Mouse (Mus musculus): ENCODE measurements around the gene Col25a1. TPM values are rescaled to one million over a fixed set of nuclear protein-coding genes. Genes with fewer than 3 reads are reported as not detected.

Col25a1 gene
- polyA plus RNA-seq, 1 experiment from 2014 or later: 17.5 TPM

DNA sequence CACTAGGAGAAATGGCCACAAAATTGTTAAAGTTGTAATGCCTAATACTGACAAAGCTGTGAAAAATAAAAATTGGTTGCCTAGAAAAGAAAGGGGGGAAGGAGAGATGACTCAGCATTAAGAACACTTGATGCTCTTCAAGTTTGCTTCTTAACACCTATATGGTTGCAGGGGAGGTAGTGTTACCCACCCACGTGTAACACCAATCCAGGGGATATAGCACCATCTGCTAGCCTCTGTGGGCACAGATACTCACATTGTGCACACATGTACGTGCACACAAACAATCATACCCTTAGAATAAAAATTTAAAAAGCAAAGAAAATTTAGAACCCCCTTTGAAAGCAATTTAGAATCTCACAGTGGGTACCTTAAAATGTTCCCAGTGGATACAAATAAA, 377.0 kb downstream of the Col25a1 start:
- Histone ChIP-seq H3K4me2 (no peak overlapping the region), H3K4me3 (no peak overlapping the region), H3K4me1 (no peaks in the 10 kb centered on the region), H3K9ac (no peak overlapping the region), H3K27ac (no peak overlapping the region), H3K27me3 (no peaks in the 10 kb centered on the region), H3K36me3 (no peaks in the 10 kb centered on the region), H3K9me3 (no peaks in the 10 kb centered on the region)
- WGBS: 81% methylated on average over 2 of the region's 2 CpGs
- ATAC-seq (ENCODE audit: borderline replicate concordance, extremely low read depth, low FRiP score, low TSS enrichment): no peak

DNA sequence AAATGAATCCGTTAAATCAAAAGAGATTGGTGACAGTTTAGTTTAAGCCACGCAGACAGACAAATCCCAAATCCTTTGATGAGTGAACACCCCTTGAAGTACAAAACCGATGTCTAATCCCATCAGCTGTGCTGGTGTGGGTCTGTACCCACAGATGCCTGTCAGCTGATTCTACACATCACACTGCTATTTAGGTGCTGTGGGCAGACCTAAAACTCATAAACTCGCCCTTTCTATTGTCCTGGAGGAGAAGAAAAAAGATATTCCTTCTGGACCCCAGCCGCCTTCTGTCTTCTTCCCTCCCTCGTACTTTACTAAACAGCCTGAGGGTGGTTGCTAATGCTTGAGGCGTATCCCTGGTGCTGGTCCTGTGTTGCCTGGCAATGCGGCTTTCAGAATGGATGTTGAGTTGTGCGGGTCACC, 387.2 kb downstream of the Col25a1 start:
- Histone ChIP-seq H3K27me3 (no peaks in the 10 kb centered on the region), H3K36me3 (no peaks in the 10 kb centered on the region), H3K9me3 (no peaks in the 10 kb centered on the region), H3K27ac (no peak overlapping the region), H3K4me2 (no peak overlapping the region), H3K4me1 (no peaks in the 10 kb centered on the region), H3K9ac (no peak overlapping the region), H3K4me3 (no peak overlapping the region)
- 78% methylated on average over 9 of the region's 9 CpGs for WGBS
- ATAC-seq (ENCODE audit: borderline replicate concordance, extremely low read depth, low FRiP score, low TSS enrichment): no peak

DNA sequence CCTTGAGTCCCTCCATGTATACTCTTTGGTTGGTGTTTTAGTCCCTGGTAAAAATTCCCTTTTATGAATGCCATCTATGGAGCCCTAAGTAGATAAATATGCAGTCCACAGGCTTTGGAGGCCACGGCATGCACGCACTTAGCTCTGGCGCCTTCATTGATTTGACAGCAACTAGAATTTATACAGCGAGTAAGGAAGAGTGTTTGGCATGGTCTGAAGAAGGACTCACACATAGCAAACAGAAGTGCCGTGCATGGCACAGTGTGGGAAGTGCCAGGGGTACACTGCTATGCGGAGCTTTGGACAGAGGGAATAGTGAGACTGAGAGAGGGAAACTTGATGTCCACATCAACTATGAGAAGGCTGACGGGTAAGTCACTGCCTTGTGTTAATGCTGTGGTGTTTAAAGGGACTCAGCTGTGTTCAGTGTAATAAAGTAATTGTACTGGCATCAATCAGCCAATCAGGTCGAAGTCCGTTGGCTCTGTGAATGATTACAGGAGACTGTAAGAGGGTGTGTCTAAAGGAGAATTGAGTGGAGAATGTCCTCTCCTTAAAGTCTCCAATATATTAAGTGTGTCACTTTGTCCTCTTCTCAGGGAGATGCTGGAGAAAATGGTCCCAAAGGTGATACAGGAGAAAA, 390.7 kb downstream of the Col25a1 start:
- ATAC-seq (ENCODE audit: borderline replicate concordance, extremely low read depth, low FRiP score, low TSS enrichment): no peak
- Histone ChIP-seq H3K36me3 (no peaks in the 10 kb centered on the region), H3K27me3 (no peaks in the 10 kb centered on the region), H3K4me3 (no peak overlapping the region), H3K27ac (no peak overlapping the region), H3K9me3 (no peaks in the 10 kb centered on the region), H3K9ac (no peak overlapping the region), H3K4me1 (no peaks in the 10 kb centered on the region), H3K4me2 (no peak overlapping the region)
- WGBS: 74% methylated on average over 9 of the region's 9 CpGs

DNA sequence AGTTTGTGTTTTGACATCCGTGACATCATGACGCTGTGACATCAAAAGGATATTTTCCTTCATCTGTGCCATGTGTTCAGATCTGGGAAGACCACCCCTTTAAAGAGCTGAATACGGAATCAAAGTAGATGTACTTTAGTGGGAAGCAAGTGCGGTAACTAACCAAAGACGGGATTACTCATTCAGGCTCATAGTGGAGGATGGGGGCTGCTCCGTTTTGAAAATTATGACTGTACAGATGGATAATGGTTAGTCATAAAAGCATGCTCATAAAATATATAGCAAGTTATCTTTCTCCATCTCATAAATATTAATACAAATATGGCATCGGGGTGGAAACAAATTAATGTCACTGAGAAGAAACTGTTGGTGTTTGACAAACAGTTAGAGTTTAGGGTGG, 391.7 kb downstream of the Col25a1 start:
- no peak for ATAC-seq (ENCODE audit: borderline replicate concordance, extremely low read depth, low FRiP score, low TSS enrichment)
- no peak overlapping the region for H3K4me3 ChIP-seq
- H3K9ac ChIP-seq: no peak overlapping the region
- no peaks in the 10 kb centered on the region for H3K27me3 ChIP-seq
- H3K36me3 ChIP-seq: no peaks in the 10 kb centered on the region
- no peak overlapping the region for H3K4me2 ChIP-seq
- H3K9me3 ChIP-seq: no peaks in the 10 kb centered on the region
- H3K4me1 ChIP-seq: no peaks in the 10 kb centered on the region
- H3K27ac ChIP-seq: no peak overlapping the region
- WGBS: 73% methylated on average over 7 of the region's 7 CpGs

DNA sequence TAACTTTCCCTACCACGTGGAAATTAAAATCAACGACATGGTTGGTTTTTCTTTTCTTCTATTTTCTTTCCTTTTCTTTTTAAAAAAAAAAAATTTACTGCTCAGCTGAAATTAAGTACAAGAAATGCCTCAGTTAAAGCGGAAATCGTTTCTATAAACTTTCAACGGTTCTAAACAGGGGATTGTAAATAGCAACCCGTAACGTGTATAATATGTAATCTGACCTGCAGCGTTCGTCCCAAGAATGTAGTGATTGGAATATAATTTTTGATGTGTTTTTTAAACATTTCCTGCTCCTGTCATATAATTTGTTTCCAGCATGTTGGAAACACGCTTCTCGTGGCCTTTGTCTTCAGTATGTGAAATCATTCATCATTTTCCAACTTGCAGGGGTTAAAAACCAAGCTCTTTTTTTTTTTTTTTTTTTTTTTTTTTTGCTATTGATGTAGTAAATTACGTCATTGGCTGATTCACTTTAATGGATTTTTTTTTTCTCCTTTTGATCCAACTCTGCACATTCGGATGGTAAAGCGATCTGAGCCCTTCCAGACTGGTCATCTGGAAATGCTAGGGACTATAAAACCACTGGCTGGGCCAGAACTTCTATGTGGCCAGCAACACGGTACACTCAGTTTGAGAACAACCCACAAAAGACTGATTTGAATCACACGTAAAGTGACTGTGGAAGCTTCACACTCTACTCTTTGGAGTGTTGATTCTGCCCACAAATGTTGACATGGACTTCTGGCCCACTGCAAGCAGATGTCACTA, 393.3 kb downstream of the Col25a1 start:
- H3K4me2 ChIP-seq: no peak overlapping the region
- ATAC-seq (ENCODE audit: borderline replicate concordance, extremely low read depth, low FRiP score, low TSS enrichment): no peak
- no peak overlapping the region for H3K9ac ChIP-seq
- no peaks in the 10 kb centered on the region for H3K36me3 ChIP-seq
- no peak overlapping the region for H3K4me3 ChIP-seq
- no peak overlapping the region for H3K27ac ChIP-seq
- no peaks in the 10 kb centered on the region for H3K27me3 ChIP-seq
- 52% methylated on average over 16 of the region's 16 CpGs for WGBS
- H3K9me3 ChIP-seq: no peaks in the 10 kb centered on the region
- H3K4me1 ChIP-seq: no peaks in the 10 kb centered on the region

DNA sequence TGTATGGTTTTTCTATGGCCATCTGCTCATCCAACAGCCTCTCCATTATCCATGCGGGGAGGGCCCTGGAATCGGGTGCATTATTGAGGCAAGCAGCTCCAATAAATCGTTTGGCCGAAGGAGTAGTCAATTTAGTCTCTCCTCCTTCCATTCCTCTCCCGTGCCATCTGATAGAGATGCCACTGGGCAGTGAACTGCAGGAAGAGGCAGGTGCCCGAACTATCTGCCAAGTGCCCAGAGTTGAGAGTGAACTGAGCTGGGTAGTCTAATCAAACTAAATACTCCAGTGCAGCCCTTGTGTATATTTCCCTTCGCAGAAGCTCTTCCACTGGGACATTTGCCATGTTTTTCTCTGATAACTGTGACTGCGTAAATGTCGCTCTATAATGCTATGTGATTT, 403.7 kb downstream of the Col25a1 start:
- H3K9me3 ChIP-seq: no peaks in the 10 kb centered on the region
- no peaks in the 10 kb centered on the region for H3K36me3 ChIP-seq
- no peak for ATAC-seq (ENCODE audit: borderline replicate concordance, extremely low read depth, low FRiP score, low TSS enrichment)
- H3K9ac ChIP-seq: no peak overlapping the region
- no peaks in the 10 kb centered on the region for H3K4me1 ChIP-seq
- no peak overlapping the region for H3K27ac ChIP-seq
- no peaks in the 10 kb centered on the region for H3K27me3 ChIP-seq
- WGBS: 74% methylated on average over 9 of the region's 9 CpGs
- no peak overlapping the region for H3K4me3 ChIP-seq
- no peak overlapping the region for H3K4me2 ChIP-seq

DNA sequence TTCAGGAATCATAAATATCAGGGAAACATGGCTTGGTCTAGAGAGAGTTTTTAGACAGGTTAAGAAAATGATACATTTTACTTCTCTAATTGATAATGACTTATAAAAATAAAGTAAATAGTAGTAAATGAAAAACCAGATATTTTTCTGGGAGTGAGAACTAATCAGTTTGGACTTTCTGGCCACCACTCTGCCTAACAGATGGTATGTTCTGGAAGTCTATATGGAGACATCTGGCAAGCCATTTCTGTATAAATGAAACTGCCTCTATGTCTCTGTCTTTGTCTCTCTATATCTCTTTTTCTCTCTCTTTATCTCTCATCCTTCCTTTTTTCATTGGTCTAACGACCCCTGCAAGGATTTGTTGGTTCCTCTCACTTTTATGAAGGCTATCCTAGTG, 410.2 kb downstream of the Col25a1 start:
- no peaks in the 10 kb centered on the region for H3K27me3 ChIP-seq
- no peak overlapping the region for H3K9ac ChIP-seq
- no peaks in the 10 kb centered on the region for H3K9me3 ChIP-seq
- ATAC-seq (ENCODE audit: borderline replicate concordance, extremely low read depth, low FRiP score, low TSS enrichment): no peak
- H3K36me3 ChIP-seq: no peaks in the 10 kb centered on the region
- no peaks in the 10 kb centered on the region for H3K4me1 ChIP-seq
- H3K4me3 ChIP-seq: no peak overlapping the region
- WGBS: 57% methylated on average over 1 of the region's 1 CpGs
- H3K4me2 ChIP-seq: no peak overlapping the region
- H3K27ac ChIP-seq: no peak overlapping the region

DNA sequence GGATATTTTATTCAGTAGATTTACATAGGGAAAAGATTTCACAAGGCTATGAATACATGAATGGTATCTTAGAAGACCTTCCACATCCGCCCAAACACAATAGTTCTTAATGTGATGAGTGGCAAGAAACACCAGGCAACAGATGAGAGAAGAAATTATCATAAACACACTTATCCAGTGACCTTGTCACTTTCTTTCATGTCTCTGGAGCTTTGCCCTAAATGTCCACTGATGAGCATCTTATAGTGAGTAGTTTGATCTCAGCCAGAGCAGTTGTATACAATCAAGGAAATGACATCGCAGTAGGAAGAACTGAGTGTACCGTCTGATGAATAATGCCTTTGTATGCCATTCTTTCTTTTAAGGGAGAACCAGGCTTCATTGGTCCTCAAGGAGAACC, 414.7 kb downstream of the Col25a1 start:
- no peak for ATAC-seq (ENCODE audit: borderline replicate concordance, extremely low read depth, low FRiP score, low TSS enrichment)
- 61% methylated on average over 3 of the region's 3 CpGs for WGBS
- Histone ChIP-seq H3K27me3 (no peaks in the 10 kb centered on the region), H3K27ac (no peak overlapping the region), H3K9ac (no peak overlapping the region), H3K4me1 (no peaks in the 10 kb centered on the region), H3K36me3 (no peaks in the 10 kb centered on the region), H3K9me3 (no peaks in the 10 kb centered on the region), H3K4me2 (no peak overlapping the region), H3K4me3 (no peak overlapping the region)

DNA sequence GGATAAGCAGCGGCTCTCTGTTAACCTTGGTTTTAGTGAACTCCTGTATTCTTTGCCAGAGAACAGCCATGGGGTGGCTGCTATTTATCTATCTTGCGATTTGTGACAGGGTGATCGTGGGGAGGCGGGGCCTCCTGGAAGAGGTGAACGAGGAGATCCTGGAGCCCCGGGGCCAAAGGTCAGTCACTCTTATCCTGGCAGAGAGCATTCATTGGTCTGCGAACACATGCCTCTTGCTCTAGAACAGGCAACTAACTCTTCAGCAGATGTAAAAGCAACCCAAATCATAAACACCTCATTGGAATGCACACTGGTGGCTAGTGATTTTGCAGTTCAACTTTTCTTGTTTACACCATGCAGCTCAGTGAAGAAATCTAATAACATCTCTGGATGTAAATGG, 417.8 kb downstream of the Col25a1 start:
- Histone ChIP-seq H3K4me1 (no peaks in the 10 kb centered on the region), H3K27ac (no peak overlapping the region), H3K4me3 (no peak overlapping the region), H3K9ac (no peak overlapping the region), H3K36me3 (no peaks in the 10 kb centered on the region), H3K9me3 (no peaks in the 10 kb centered on the region), H3K4me2 (no peak overlapping the region), H3K27me3 (no peaks in the 10 kb centered on the region)
- WGBS: 58% methylated on average over 7 of the region's 7 CpGs
- no peak for ATAC-seq (ENCODE audit: borderline replicate concordance, extremely low read depth, low FRiP score, low TSS enrichment)

DNA sequence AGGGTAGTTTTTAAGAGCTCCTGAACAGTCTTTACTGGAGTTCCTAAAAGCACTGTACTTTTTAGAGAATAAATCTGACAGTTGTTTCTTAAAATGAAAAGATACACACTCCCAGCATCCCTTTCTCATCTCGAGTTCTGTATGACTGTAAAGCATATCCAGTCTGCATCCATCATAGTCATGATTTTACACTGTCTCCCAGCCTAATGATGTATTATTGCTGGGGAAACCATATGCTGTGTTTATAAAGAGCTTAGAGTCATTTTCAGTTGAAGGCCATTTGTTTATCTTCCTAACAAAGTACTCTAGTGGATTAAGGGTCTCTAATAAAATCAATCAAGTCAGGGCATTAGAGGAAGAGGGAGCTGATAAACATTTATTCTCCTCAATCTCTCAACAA, 425.0 kb downstream of the Col25a1 start:
- no peak overlapping the region for H3K4me2 ChIP-seq
- H3K27me3 ChIP-seq: no peaks in the 10 kb centered on the region
- WGBS: 25% methylated on average over 1 of the region's 1 CpGs
- no peak for ATAC-seq (ENCODE audit: borderline replicate concordance, extremely low read depth, low FRiP score, low TSS enrichment)
- no peak overlapping the region for H3K9ac ChIP-seq
- H3K27ac ChIP-seq: no peak overlapping the region
- no peaks in the 10 kb centered on the region for H3K36me3 ChIP-seq
- no peaks in the 10 kb centered on the region for H3K4me1 ChIP-seq
- no peaks in the 10 kb centered on the region for H3K9me3 ChIP-seq
- H3K4me3 ChIP-seq: no peak overlapping the region

DNA sequence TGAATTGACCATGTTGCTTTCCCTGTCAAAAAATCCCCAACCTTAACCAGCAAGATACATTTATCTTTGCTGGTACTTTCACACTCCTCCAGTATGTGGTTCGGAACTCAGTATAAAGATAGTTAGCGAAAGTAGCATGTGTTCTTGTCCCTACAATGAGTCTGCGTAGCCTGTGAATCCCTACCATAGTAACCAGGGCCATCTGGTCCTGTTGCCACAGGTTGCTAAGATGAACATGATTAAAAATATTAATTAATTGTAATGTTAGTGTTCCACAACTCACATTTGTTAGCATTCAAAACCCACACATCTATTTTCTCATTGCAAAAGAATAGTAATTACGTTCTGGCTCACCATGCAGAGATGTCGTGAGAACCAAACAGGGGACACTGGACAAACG, 434.3 kb downstream of the Col25a1 start:
- no peak for ATAC-seq (ENCODE audit: borderline replicate concordance, extremely low read depth, low FRiP score, low TSS enrichment)

DNA sequence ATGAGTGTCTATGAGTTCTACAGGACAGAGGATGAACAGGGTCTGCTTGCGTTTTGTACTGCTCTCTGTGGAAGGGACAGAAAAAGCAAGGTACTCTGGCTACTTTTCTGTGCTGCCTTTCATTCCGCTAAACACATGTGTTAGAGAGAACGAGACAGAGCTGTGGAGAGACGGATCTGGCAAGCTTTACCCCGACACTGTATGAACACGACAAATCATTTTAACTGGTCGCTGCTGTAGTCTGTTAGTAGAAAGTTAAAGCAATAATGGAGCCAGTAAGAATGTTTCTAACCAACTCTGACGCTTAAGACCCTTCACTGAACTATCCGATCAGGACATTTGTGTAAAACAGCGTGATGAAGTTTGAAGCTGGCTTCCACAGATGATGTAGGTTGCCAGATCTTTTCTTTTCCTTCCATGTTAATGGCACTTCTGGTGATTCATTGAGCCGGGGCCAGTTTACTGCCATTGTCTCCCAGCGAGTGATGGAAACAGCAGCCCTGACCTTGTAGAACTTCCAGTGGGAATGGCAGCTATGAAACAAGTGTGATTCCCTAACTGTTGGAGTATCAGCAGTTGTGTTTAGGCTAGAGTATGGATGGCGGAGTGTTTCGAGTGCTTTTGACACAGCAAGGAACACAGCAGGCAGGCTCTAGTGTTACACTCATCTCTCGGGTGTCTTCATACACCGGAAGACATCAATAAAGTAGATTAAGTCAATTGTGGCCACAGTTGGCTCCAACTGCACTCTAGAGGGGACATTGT, 437.2 kb downstream of the Col25a1 start:
- no peaks in the 10 kb centered on the region for H3K36me3 ChIP-seq
- H3K4me1 ChIP-seq: peaks cover 10% of the 10 kb centered on the region
- peak; percentile 80 for ATAC-seq (ENCODE audit: borderline replicate concordance, extremely low read depth, low FRiP score, low TSS enrichment)
- WGBS: 42% methylated on average over 16 of the region's 16 CpGs
- no peak overlapping the region for H3K4me2 ChIP-seq
- no peak overlapping the region for H3K9ac ChIP-seq
- H3K27ac ChIP-seq: peak overlapping the region; percentile 69
- H3K9me3 ChIP-seq: no peaks in the 10 kb centered on the region
- H3K27me3 ChIP-seq: no peaks in the 10 kb centered on the region
- no peak overlapping the region for H3K4me3 ChIP-seq

More for the DNA sequence above, 434.3 kb downstream of the Col25a1 start:
- Histone ChIP-seq H3K9ac (no peak overlapping the region), H3K36me3 (no peaks in the 10 kb centered on the region), H3K27ac (no peak overlapping the region), H3K4me3 (no peak overlapping the region), H3K9me3 (no peaks in the 10 kb centered on the region), H3K4me1 (peaks cover 10% of the 10 kb centered on the region), H3K4me2 (no peak overlapping the region), H3K27me3 (no peaks in the 10 kb centered on the region)
- WGBS: 91% methylated on average over 6 of the region's 6 CpGs

Measured in lung, embryonic 15.5 days (tissue).